Mouse (Mus musculus): ENCODE data around the gene Ldhc. TPM values are rescaled to one million over a fixed set of nuclear protein-coding genes. Genes with fewer than 3 reads are reported as not detected.
"Not testable (repeated sequence)": the region's sequence is repeated elsewhere in the genome, so short reads cannot be mapped to it uniquely, and the experiment has no call there.

Ldhc gene
- polyA plus RNA-seq, 1 experiment from 2014 or later: 0.26 TPM

DNA sequence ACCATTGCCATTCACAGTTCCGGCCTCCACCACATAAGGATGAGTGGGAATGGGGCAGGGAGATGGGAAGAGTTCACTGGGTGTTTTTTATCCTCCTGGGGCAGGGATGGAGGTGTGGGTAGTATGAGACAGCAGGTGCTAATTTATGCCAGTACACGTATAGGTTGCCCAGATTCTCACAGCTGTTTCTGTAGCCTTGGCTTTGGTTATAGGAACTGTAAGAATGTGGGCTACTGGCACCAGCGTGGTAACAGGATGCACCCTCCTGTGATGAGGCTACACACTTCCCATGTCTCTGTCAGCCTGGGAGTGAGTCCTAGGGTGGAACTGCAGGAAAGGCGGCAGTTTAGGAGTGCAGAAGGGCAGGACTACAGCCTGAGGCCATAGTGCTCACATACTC, 15.8 kb downstream of the Ldhc start:
- Histone ChIP-seq H3K27ac (no peak overlapping the region), H3K36me3 (no peaks in the 10 kb centered on the region), H3K4me3 (no peak overlapping the region), H3K4me2 (no peak overlapping the region), H3K9me3 (no peaks in the 10 kb centered on the region), H3K4me1 (no peaks in the 10 kb centered on the region), H3K9ac (no peak overlapping the region), H3K27me3 (no peaks in the 10 kb centered on the region)
- WGBS: 55% methylated on average over 4 of the region's 4 CpGs
- ATAC-seq (ENCODE audit: insufficient number of reproducible peaks, low FRiP score, low TSS enrichment, low read depth): no peak

GRCm38 (mm10) chr7:46877255-46877654, 16.3 kb downstream of the Ldhc start:
- H3K36me3 ChIP-seq: no peaks in the 10 kb centered on the region
- no peaks in the 10 kb centered on the region for H3K27me3 ChIP-seq
- ATAC-seq (ENCODE audit: insufficient number of reproducible peaks, low FRiP score, low TSS enrichment, low read depth): no peak
- no peaks in the 10 kb centered on the region for H3K4me1 ChIP-seq
- no peak overlapping the region for H3K4me3 ChIP-seq
- no peak overlapping the region for H3K4me2 ChIP-seq
- 86% methylated on average over 6 of the region's 6 CpGs for WGBS
- H3K27ac ChIP-seq: no peak overlapping the region
- no peak overlapping the region for H3K9ac ChIP-seq
- no peaks in the 10 kb centered on the region for H3K9me3 ChIP-seq

- no peak overlapping the region for H3K27ac ChIP-seq
- H3K4me1 ChIP-seq: no peaks in the 10 kb centered on the region
- ATAC-seq (ENCODE audit: insufficient number of reproducible peaks, low FRiP score, low TSS enrichment, low read depth): no peak
- H3K9me3 ChIP-seq: no peaks in the 10 kb centered on the region
- H3K9ac ChIP-seq: no peak overlapping the region
- no peak overlapping the region for H3K4me3 ChIP-seq
- 92% methylated on average over 5 of the region's 5 CpGs for WGBS
- no peak overlapping the region for H3K4me2 ChIP-seq
- no peaks in the 10 kb centered on the region for H3K27me3 ChIP-seq
- peaks cover 10% of the 10 kb centered on the region for H3K36me3 ChIP-seq
Observed at GRCm38 (mm10) chr7:46879851-46880250, 18.8 kb downstream of the Ldhc start.

DNA sequence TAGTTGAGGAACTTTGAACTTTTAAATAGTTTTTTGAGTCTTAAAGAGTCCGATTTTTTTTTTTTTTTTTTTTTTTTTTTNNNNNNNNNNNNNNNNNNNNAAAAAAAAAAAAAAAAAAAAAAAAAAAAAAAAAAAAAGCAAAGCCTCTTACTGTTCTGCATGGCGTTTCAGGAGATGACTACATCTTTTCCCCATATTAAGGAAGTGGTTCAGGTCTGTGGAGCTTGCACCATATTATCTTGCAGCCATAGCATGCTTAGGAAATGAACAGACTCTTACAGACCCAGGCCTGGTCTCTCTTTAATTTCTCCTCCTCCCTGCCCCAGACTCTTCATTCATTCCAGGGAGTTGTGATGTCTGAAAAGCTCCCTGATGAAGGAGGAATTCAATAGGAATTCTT, 20.0 kb downstream of the Ldhc start:
- Histone ChIP-seq H3K9ac (no peak overlapping the region), H3K27me3 (no peaks in the 10 kb centered on the region), H3K4me2 (no peak overlapping the region), H3K27ac (no peak overlapping the region), H3K4me3 (no peak overlapping the region), H3K9me3 (no peaks in the 10 kb centered on the region), H3K4me1 (no peaks in the 10 kb centered on the region), H3K36me3 (peaks cover 20% of the 10 kb centered on the region)
- ATAC-seq (ENCODE audit: insufficient number of reproducible peaks, low FRiP score, low TSS enrichment, low read depth): no peak
- 96% methylated on average over 2 of the region's 2 CpGs for WGBS

DNA sequence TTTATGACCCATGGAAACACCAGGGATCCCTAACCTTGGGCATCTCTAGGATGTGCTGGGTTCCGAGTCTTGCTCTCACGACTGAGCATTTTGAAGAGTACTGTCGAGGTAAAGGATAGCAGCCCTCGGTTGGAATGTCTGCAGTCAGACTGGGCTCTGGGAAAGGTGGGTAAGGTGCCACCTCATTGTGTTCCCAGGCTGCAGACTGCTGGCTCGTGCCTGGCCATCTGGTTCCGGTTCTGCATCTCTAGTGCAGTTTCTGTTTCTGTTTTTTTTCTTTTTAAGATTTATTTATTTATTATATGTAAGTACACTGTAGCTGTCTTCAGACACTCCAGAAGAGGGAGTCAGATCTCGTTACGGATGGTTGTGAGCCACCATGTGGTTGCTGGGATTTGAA, 20.9 kb downstream of the Ldhc start:
- not testable (repeated sequence) for H3K4me1 ChIP-seq; H3K27ac ChIP-seq; ATAC-seq (ENCODE audit: insufficient number of reproducible peaks, low FRiP score, low TSS enrichment, low read depth); H3K4me3 ChIP-seq; H3K27me3 ChIP-seq; H3K9me3 ChIP-seq; H3K4me2 ChIP-seq; H3K9ac ChIP-seq
- H3K36me3 ChIP-seq: peaks cover 30% of the 10 kb centered on the region
- WGBS: 86% methylated on average over 8 of the region's 8 CpGs

GRCm38 (mm10) chr7:46883304-46883703, 22.3 kb downstream of the Ldhc start:
- Histone ChIP-seq H3K4me2 (no peak overlapping the region), H3K36me3 (peaks cover 44% of the 10 kb centered on the region), H3K27me3 (no peaks in the 10 kb centered on the region), H3K9ac (no peak overlapping the region), H3K9me3 (no peaks in the 10 kb centered on the region), H3K4me1 (no peaks in the 10 kb centered on the region), H3K27ac (no peak overlapping the region), H3K4me3 (no peak overlapping the region)
- no peak for ATAC-seq (ENCODE audit: insufficient number of reproducible peaks, low FRiP score, low TSS enrichment, low read depth)
- 82% methylated on average over 3 of the region's 3 CpGs for WGBS

GRCm38 (mm10) chr7:46895511-46895910, 34.5 kb downstream of the Ldhc start:
- no peak overlapping the region for H3K27ac ChIP-seq
- H3K4me3 ChIP-seq: no peak overlapping the region
- no peaks in the 10 kb centered on the region for H3K9me3 ChIP-seq
- H3K27me3 ChIP-seq: no peaks in the 10 kb centered on the region
- no peak overlapping the region for H3K9ac ChIP-seq
- WGBS: 87% methylated on average over 3 of the region's 3 CpGs
- no peaks in the 10 kb centered on the region for H3K4me1 ChIP-seq
- no peak for ATAC-seq (ENCODE audit: insufficient number of reproducible peaks, low FRiP score, low TSS enrichment, low read depth)
- H3K36me3 ChIP-seq: peaks cover 76% of the 10 kb centered on the region
- no peak overlapping the region for H3K4me2 ChIP-seq

DNA sequence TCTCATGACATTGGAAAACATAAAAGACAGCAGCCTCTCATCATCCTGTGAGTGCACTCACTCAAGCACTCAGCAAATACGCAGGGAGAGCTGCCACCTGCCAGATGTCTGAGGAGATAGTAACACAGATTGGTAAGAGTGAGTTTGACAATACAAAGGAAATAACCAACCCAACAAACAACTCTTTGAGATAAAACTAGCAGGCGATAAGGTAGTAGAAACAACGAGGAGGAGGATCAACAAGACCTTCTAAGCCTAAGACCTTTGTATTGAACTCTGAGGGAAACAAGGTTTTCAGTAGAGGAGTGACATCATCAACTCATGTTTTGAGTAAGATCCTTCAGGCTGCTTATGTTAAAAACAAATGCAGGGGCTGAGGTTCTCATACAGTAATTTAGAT, 38.3 kb downstream of the Ldhc start:
- no peaks in the 10 kb centered on the region for H3K4me1 ChIP-seq
- H3K36me3 ChIP-seq: peaks cover 69% of the 10 kb centered on the region
- no peaks in the 10 kb centered on the region for H3K9me3 ChIP-seq
- no peak for ATAC-seq (ENCODE audit: insufficient number of reproducible peaks, low FRiP score, low TSS enrichment, low read depth)
- 90% methylated on average over 3 of the region's 3 CpGs for WGBS
- no peak overlapping the region for H3K4me3 ChIP-seq
- H3K27me3 ChIP-seq: no peaks in the 10 kb centered on the region
- no peak overlapping the region for H3K4me2 ChIP-seq
- no peak overlapping the region for H3K27ac ChIP-seq
- no peak overlapping the region for H3K9ac ChIP-seq

GRCm38 (mm10) chr7:46911250-46911649, 50.2 kb downstream of the Ldhc start:
- H3K9me3 ChIP-seq: no peaks in the 10 kb centered on the region
- no peak overlapping the region for H3K27ac ChIP-seq
- H3K36me3 ChIP-seq: peaks cover 68% of the 10 kb centered on the region
- WGBS: 93% methylated on average over 3 of the region's 3 CpGs
- H3K4me2 ChIP-seq: no peak overlapping the region
- no peaks in the 10 kb centered on the region for H3K27me3 ChIP-seq
- no peak for ATAC-seq (ENCODE audit: insufficient number of reproducible peaks, low FRiP score, low TSS enrichment, low read depth)
- H3K4me3 ChIP-seq: no peak overlapping the region
- H3K4me1 ChIP-seq: no peaks in the 10 kb centered on the region
- H3K9ac ChIP-seq: no peak overlapping the region

GRCm38 (mm10) chr7:46916376-46916775, 55.4 kb downstream of the Ldhc start:
- no peak for ATAC-seq (ENCODE audit: insufficient number of reproducible peaks, low FRiP score, low TSS enrichment, low read depth)
- peaks cover 21% of the 10 kb centered on the region for H3K4me1 ChIP-seq
- H3K27ac ChIP-seq: no peak overlapping the region
- H3K9ac ChIP-seq: no peak overlapping the region
- no peak overlapping the region for H3K4me3 ChIP-seq
- 89% methylated on average over 3 of the region's 3 CpGs for WGBS
- no peak overlapping the region for H3K4me2 ChIP-seq
- H3K36me3 ChIP-seq: peaks cover 27% of the 10 kb centered on the region
- H3K27me3 ChIP-seq: no peaks in the 10 kb centered on the region
- no peaks in the 10 kb centered on the region for H3K9me3 ChIP-seq

DNA sequence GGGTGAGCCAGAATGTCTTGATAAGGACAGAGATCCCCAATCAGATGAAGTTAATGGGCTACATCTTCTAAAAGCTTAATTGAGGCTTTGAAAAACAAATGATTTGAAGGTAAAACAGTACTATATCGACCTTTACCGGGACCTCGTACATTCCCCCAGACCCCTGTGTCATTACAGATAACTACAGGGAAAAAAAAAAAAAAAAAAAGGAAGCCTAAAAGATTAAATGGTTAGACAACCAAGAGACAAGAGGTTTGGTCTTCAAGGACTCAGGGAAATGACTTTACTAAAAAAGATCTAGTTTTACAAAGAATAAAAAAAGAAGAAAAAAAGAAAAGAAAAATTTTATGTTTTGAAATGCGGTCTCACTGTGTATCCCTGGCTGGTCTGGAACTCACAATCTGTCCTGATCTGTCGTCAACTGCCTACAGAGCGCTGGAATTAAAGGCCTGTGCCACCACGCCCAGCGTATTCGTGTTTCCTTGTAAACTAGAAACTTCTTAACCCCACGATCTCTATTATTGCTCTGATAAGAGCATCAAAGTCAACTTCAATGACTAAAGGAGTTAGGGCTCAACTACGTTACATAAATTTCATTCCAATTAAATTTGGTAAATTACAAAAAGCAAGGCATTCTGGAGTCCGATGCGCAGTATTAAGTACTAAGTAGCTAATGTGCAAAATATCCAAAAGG, 57.8 kb downstream of the Ldhc start:
- 19% methylated on average over 13 of the region's 13 CpGs for WGBS
- Histone ChIP-seq H3K4me3 (peak overlapping the region; percentile 79), H3K36me3 (peaks cover 8% of the 10 kb centered on the region; the same call in 1 of the 2 replicates), H3K9me3 (no peaks in the 10 kb centered on the region), H3K27me3 (no peaks in the 10 kb centered on the region), H3K4me2 (peak overlapping the region; percentile 60), H3K9ac (peak overlapping the region; percentile 92), H3K4me1 (peaks cover 21% of the 10 kb centered on the region), H3K27ac (peak overlapping the region; percentile 98)
- no peak for ATAC-seq (ENCODE audit: insufficient number of reproducible peaks, low FRiP score, low TSS enrichment, low read depth)

- under 1% methylated on average over 75 of the region's 75 CpGs for WGBS
- ATAC-seq (ENCODE audit: insufficient number of reproducible peaks, low FRiP score, low TSS enrichment, low read depth): peak; percentile 87
- Histone ChIP-seq H3K4me1 (peaks cover 21% of the 10 kb centered on the region), H3K9me3 (no peaks in the 10 kb centered on the region), H3K9ac (peak within 1 kb of the TSS; percentile 92), H3K4me3 (peak within 1 kb of the TSS; percentile 79), H3K27me3 (no peaks in the 10 kb centered on the region), H3K36me3 (peaks cover 8% of the 10 kb centered on the region; the same call in 1 of the 2 replicates), H3K27ac (peak within 1 kb of the TSS; percentile 98), H3K4me2 (peak within 1 kb of the TSS; percentile 60)
Observed at GRCm38 (mm10) chr7:46919551-46920176, 58.7 kb downstream of the Ldhc start, which contains the start of gene Tsg101. Gene Tsg101 (minus strand): TSS chr7:46919969.

Measured in limb, embryonic 15.5 days (tissue).